Comparison of ENCODE assay signal across 20 mouse cellular contexts in genomic region chr11:36263840-36264239, GRCm38 (mm10).
DNase-seq lines count a peak whose midpoint lies in the region; ATAC-seq and TF ChIP-seq lines count a peak whose summit lies in the region.
"Had no signal": no experiment of that assay in that cellular context is flagged by ENCODE, and none has a peak within 500 bp of the region (broad histone marks: within the 10 kb centered on the region; RNA-seq: fewer than 3 reads in every experiment).

No protein-coding gene starts in this region.

- no peak for DNase-seq in kidney, adult 2 months
- no peak for DNase-seq in stomach, postnatal 0 days (ENCODE audit: low spot score)
- peak; percentile 46 for DNase-seq in embryo, embryonic 11 days
- no peak for DNase-seq in right cerebral cortex, postnatal 25 days
- DNase-seq: adrenal gland, postnatal 36 days; cerebellum, adult 9-10 months; forebrain, postnatal 0 days; gastrocnemius, postnatal 36 days; heart, postnatal 4 days; kidney, adult 18-20 months; kidney, postnatal 36 days; lung, embryonic 14.5 days; right cerebral cortex, adult 18-20 months had no signal

- peaks cover 3% of the 10 kb centered on the region; the same call in 1 of the 2 replicates for H3K4me1 ChIP-seq in kidney, embryonic 14.5 days (ENCODE audit: control insufficient read depth, insufficient read depth, low read length)
- no peaks in the 10 kb centered on the region for H3K4me1 ChIP-seq in kidney, adult 2 months (ENCODE audit: control insufficient read depth, insufficient read depth, low read length)
- H3K4me1 ChIP-seq in stomach, embryonic 16.5 days (ENCODE audit: control insufficient read depth, insufficient read depth, low read length) = no peaks in the 10 kb centered on the region
- H3K4me1 ChIP-seq in stomach, postnatal 0 days (replicated peaks; ENCODE audit: control insufficient read depth, insufficient read depth) = no peaks in the 10 kb centered on the region
- no peaks in the 10 kb centered on the region for H3K4me1 ChIP-seq in intestine, postnatal 0 days (replicated peaks; ENCODE audit: control insufficient read depth, insufficient read depth, low read length)
- H3K4me1 ChIP-seq: heart, embryonic 10.5 days had no signal

- H3K36me3 ChIP-seq in kidney, embryonic 14.5 days (ENCODE audit: control insufficient read depth, insufficient read depth, low read length) = no peaks in the 10 kb centered on the region
- no peaks in the 10 kb centered on the region for H3K36me3 ChIP-seq in kidney, adult 2 months (ENCODE audit: control insufficient read depth, insufficient read depth, low read length)
- H3K36me3 ChIP-seq in stomach, embryonic 16.5 days (ENCODE audit: control insufficient read depth, insufficient read depth, low read length) = no peaks in the 10 kb centered on the region
- H3K36me3 ChIP-seq in stomach, postnatal 0 days (ENCODE audit: control insufficient read depth, insufficient read depth, low read length) = no peaks in the 10 kb centered on the region
- no peaks in the 10 kb centered on the region for H3K36me3 ChIP-seq in intestine, postnatal 0 days (ENCODE audit: control insufficient read depth, insufficient read depth)
- H3K36me3 ChIP-seq: heart, embryonic 10.5 days; limb, embryonic 15.5 days; neural tube, embryonic 15.5 days had no signal

- H3K9ac ChIP-seq in kidney, embryonic 14.5 days (ENCODE audit: low read depth, low read length) = no peak overlapping the region
- H3K9ac ChIP-seq in stomach, embryonic 16.5 days (ENCODE audit: low read length) = no peak overlapping the region
- H3K9ac ChIP-seq in stomach, postnatal 0 days (ENCODE audit: low read length) = no peak overlapping the region
- H3K9ac ChIP-seq in intestine, postnatal 0 days (ENCODE audit: low read depth, low read length) = no peak overlapping the region
- H3K9ac ChIP-seq: forebrain, postnatal 0 days; limb, embryonic 15.5 days; liver, embryonic 14.5 days; lung, embryonic 14.5 days; neural tube, embryonic 15.5 days had no signal

- no peak overlapping the region for H3K27ac ChIP-seq in kidney, embryonic 14.5 days (ENCODE audit: low read depth, low read length)
- no peak overlapping the region for H3K27ac ChIP-seq in kidney, adult 2 months (ENCODE audit: insufficient read depth, low read depth, low read length)
- peak overlapping the region; percentile 49; the same call in 1 of the 2 replicates for H3K27ac ChIP-seq in stomach, embryonic 16.5 days (ENCODE audit: low read length)
- H3K27ac ChIP-seq in stomach, postnatal 0 days (replicated peaks) = no peak overlapping the region
- no peak overlapping the region for H3K27ac ChIP-seq in intestine, postnatal 0 days (ENCODE audit: low read depth, low read length)
- H3K27ac ChIP-seq: heart, embryonic 10.5 days; liver, embryonic 14.5 days had no signal

- no peaks in the 10 kb centered on the region for H3K27me3 ChIP-seq in kidney, embryonic 14.5 days (ENCODE audit: control insufficient read depth, insufficient read depth, low read length)
- H3K27me3 ChIP-seq in kidney, adult 2 months (replicated peaks; ENCODE audit: control insufficient read depth, insufficient read depth, low read length) = no peaks in the 10 kb centered on the region
- no peaks in the 10 kb centered on the region for H3K27me3 ChIP-seq in stomach, embryonic 16.5 days (ENCODE audit: control insufficient read depth, insufficient read depth, low read length)
- no peaks in the 10 kb centered on the region for H3K27me3 ChIP-seq in stomach, postnatal 0 days (ENCODE audit: control insufficient read depth, insufficient read depth, low read length)
- H3K27me3 ChIP-seq in intestine, postnatal 0 days (replicated peaks; ENCODE audit: control insufficient read depth, insufficient read depth, low read length) = no peaks in the 10 kb centered on the region
- H3K27me3 ChIP-seq: limb, embryonic 15.5 days; neural tube, embryonic 15.5 days had no signal

- peak overlapping the region; percentile 21 for H3K4me2 ChIP-seq in kidney, embryonic 14.5 days (replicated peaks; ENCODE audit: low read depth, low read length)
- H3K4me2 ChIP-seq in stomach, embryonic 16.5 days (ENCODE audit: low read depth, low read length) = no peak overlapping the region
- no peak overlapping the region for H3K4me2 ChIP-seq in stomach, postnatal 0 days (replicated peaks; ENCODE audit: low read depth)
- H3K4me2 ChIP-seq in intestine, postnatal 0 days (replicated peaks; ENCODE audit: low read depth) = no peak overlapping the region
- H3K4me2 ChIP-seq: limb, embryonic 15.5 days; lung, embryonic 14.5 days had no signal

- TF ChIP-seq POLR2A in kidney, adult 2 months (IDR thresholded peaks at IDR 0.05; ENCODE audit: low read depth, low read length) = no peak

- no peaks in the 10 kb centered on the region for H3K9me3 ChIP-seq in kidney, embryonic 14.5 days (ENCODE audit: control insufficient read depth, low read length)
- H3K9me3 ChIP-seq in stomach, embryonic 16.5 days (replicated peaks; ENCODE audit: control insufficient read depth, low read length) = no peaks in the 10 kb centered on the region
- H3K9me3 ChIP-seq in stomach, postnatal 0 days (ENCODE audit: control insufficient read depth, low read length) = no peaks in the 10 kb centered on the region
- H3K9me3 ChIP-seq in intestine, postnatal 0 days (ENCODE audit: control insufficient read depth) = no peaks in the 10 kb centered on the region
- H3K9me3 ChIP-seq: heart, embryonic 10.5 days; limb, embryonic 15.5 days; neural tube, embryonic 15.5 days had no signal

- no peak; the same call in 1 of the 2 replicates for ATAC-seq in kidney, embryonic 14.5 days (ENCODE audit: low FRiP score, low TSS enrichment)
- no peak for ATAC-seq in stomach, embryonic 16.5 days (ENCODE audit: insufficient read depth, low FRiP score)
- no peak for ATAC-seq in stomach, postnatal 0 days (ENCODE audit: low FRiP score, low TSS enrichment)
- ATAC-seq in intestine, postnatal 0 days = no peak

- no peak for TF ChIP-seq EP300 in stomach, postnatal 0 days (optimal IDR thresholded peaks at IDR 0.05)

- H3K4me3 ChIP-seq in kidney, embryonic 14.5 days (ENCODE audit: low read length) = no peak overlapping the region
- H3K4me3 ChIP-seq in kidney, adult 2 months (ENCODE audit: insufficient read depth, low read depth, low read length) = no peak overlapping the region
- H3K4me3 ChIP-seq in stomach, embryonic 16.5 days (replicated peaks; ENCODE audit: low read length) = no peak overlapping the region
- H3K4me3 ChIP-seq in stomach, postnatal 0 days (ENCODE audit: low read depth, low read length) = no peak overlapping the region
- H3K4me3 ChIP-seq in intestine, postnatal 0 days (ENCODE audit: low read depth, low read length) = no peak overlapping the region
- H3K4me3 ChIP-seq: heart, embryonic 10.5 days; limb, embryonic 15.5 days; neural tube, embryonic 15.5 days had no signal

- 17% methylated on average over 10 of the region's 10 CpGs for whole genome bisulfite sequencing in kidney, embryonic 14.5 days
- 49% methylated on average over 10 of the region's 10 CpGs for WGBS in kidney, adult 2 months
- WGBS in stomach, embryonic 16.5 days = 51% methylated on average over 10 of the region's 10 CpGs
- 58% methylated on average over 10 of the region's 10 CpGs for WGBS in stomach, postnatal 0 days
- WGBS in intestine, postnatal 0 days = 64% methylated on average over 10 of the region's 10 CpGs

- TF ChIP-seq CTCF in kidney, adult 2 months (conservative IDR thresholded peaks at IDR 0.05; ENCODE audit: insufficient read depth, insufficient read length, low read depth, low read length) = no peak
- TF ChIP-seq CTCF in stomach, postnatal 0 days (IDR thresholded peaks at IDR 0.05; ENCODE audit: low read depth) = no peak
- TF ChIP-seq CTCF in intestine, postnatal 0 days (IDR thresholded peaks at IDR 0.05; ENCODE audit: low read depth) = no peak
